Mouse (Mus musculus): Measurements from ENCODE around the gene Kalrn.

DNA sequence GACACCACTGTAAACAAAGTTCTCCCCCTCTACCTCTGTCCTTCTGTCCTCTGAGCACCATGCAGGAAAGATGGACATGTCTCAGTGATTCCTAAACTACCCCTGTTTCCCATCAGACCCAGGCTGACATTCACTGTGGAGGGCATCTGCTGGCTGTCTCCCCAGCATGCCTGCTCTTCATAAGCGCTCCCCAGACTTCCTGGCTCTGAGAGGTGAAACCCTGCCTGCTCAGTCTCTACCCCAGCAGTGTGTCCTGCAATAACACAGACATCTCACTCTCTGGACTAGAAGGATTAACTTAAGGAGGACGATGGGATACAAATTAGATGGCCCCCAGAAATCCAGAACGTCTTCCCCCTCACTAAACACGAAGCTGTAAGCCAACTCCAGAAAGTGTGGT, 493.8 kb downstream of the Kalrn start:
- TF ChIP-seq GATA1 (IDR thresholded peaks at IDR 0.05; ENCODE audit: low read length) (no peak), TAL1 (IDR thresholded peaks at IDR 0.05; ENCODE audit: low read length) (no peak)
